10 mouse cellular contexts compared by ENCODE assay signal in genomic region chr2:118658457-118658856, GRCm38 (mm10). TPM values are rescaled to one million over a fixed set of nuclear protein-coding genes. Genes with fewer than 3 reads are reported as not detected.
DNase-seq lines count a peak whose midpoint lies in the region; ATAC-seq and TF ChIP-seq lines count a peak whose summit lies in the region.
"Had no signal": no experiment of that assay in that cellular context is flagged by ENCODE, and none has a peak within 500 bp of the region (broad histone marks: within the 10 kb centered on the region; RNA-seq: fewer than 3 reads in every experiment).

No protein-coding gene starts in this region.

- H3K4me1 ChIP-seq in lung, adult 2 months (ENCODE audit: control insufficient read depth, insufficient read depth, low read length), result peaks cover 12% of the 10 kb centered on the region
- peaks cover 31% of the 10 kb centered on the region for H3K4me1 ChIP-seq in embryonic facial prominence, embryonic 12.5 days
- peaks cover 75% of the 10 kb centered on the region for H3K4me1 ChIP-seq in liver, embryonic 15.5 days (replicated peaks)
- no peaks in the 10 kb centered on the region; the same call in 1 of the 2 replicates for H3K4me1 ChIP-seq in midbrain, postnatal 0 days (ENCODE audit: insufficient read depth, low read length)

- no peak overlapping the region for H3K27ac ChIP-seq in embryonic facial prominence, embryonic 12.5 days
- peak overlapping the region; percentile 99 for H3K27ac ChIP-seq in liver, embryonic 15.5 days (replicated peaks)
- no peak overlapping the region for H3K27ac ChIP-seq in midbrain, postnatal 0 days (ENCODE audit: low read depth, low read length)
- H3K27ac ChIP-seq: hindbrain, embryonic 15.5 days had no signal

- peak; percentile 73 to 82 for DNase-seq in lung, adult 18-20 months
- DNase-seq in lung, adult 2 months, result no peak
- DNase-seq in urinary bladder, postnatal 10 days (ENCODE audit: low spot score), result peak; percentile 21
- DNase-seq in ovary, postnatal 14 days (ENCODE audit: low spot score), result no peak
- DNase-seq in adrenal gland, adult 8-10 months, result no peak
- no peak for DNase-seq in midbrain, postnatal 0 days (ENCODE audit: low spot score)

- H3K9ac ChIP-seq in embryonic facial prominence, embryonic 12.5 days, result no peak overlapping the region
- peak overlapping the region; percentile 58 for H3K9ac ChIP-seq in liver, embryonic 15.5 days
- H3K9ac ChIP-seq in midbrain, postnatal 0 days (replicated peaks; ENCODE audit: low read length, poor library complexity, severe bottlenecking), result no peak overlapping the region
- H3K9ac ChIP-seq: hindbrain, embryonic 15.5 days; limb, embryonic 15.5 days had no signal

- no peaks in the 10 kb centered on the region for H3K9me3 ChIP-seq in embryonic facial prominence, embryonic 12.5 days
- no peaks in the 10 kb centered on the region for H3K9me3 ChIP-seq in liver, embryonic 15.5 days (replicated peaks)
- no peaks in the 10 kb centered on the region for H3K9me3 ChIP-seq in midbrain, postnatal 0 days (ENCODE audit: low read length)
- H3K9me3 ChIP-seq: hindbrain, embryonic 15.5 days; limb, embryonic 15.5 days had no signal

- WGBS in lung, adult 2 months, result 41% methylated on average over 4 of the region's 4 CpGs
- 43% methylated on average over 4 of the region's 4 CpGs for WGBS in embryonic facial prominence, embryonic 12.5 days
- WGBS in liver, embryonic 15.5 days (ENCODE audit: insufficient replicate concordance), result 10% methylated on average over 4 of the region's 4 CpGs
- 65% methylated on average over 4 of the region's 4 CpGs for WGBS in midbrain, postnatal 0 days

- ATAC-seq in embryonic facial prominence, embryonic 12.5 days (ENCODE audit: insufficient number of reproducible peaks, insufficient read depth, low FRiP score, low TSS enrichment), result peak; percentile 61; the same call in 1 of the 2 replicates
- ATAC-seq in liver, embryonic 15.5 days (ENCODE audit: insufficient read depth), result peak; percentile 86
- ATAC-seq in midbrain, postnatal 0 days (ENCODE audit: low FRiP score), result no peak

- no peak overlapping the region for H3K4me3 ChIP-seq in lung, adult 2 months (replicated peaks; ENCODE audit: extremely low read depth, low read depth, low read length)
- H3K4me3 ChIP-seq in embryonic facial prominence, embryonic 12.5 days, result no peak overlapping the region
- peak overlapping the region; percentile 62 for H3K4me3 ChIP-seq in liver, embryonic 15.5 days (replicated peaks)
- no peak overlapping the region for H3K4me3 ChIP-seq in midbrain, postnatal 0 days (ENCODE audit: low read depth, low read length)
- H3K4me3 ChIP-seq: hindbrain, embryonic 15.5 days; limb, embryonic 15.5 days had no signal

- no peaks in the 10 kb centered on the region for H3K36me3 ChIP-seq in embryonic facial prominence, embryonic 12.5 days
- H3K36me3 ChIP-seq in liver, embryonic 15.5 days (replicated peaks), result no peaks in the 10 kb centered on the region
- H3K36me3 ChIP-seq in midbrain, postnatal 0 days (ENCODE audit: insufficient read depth, low read length), result no peaks in the 10 kb centered on the region
- H3K36me3 ChIP-seq: hindbrain, embryonic 15.5 days; limb, embryonic 15.5 days had no signal

- TF ChIP-seq POLR2A in lung, adult 2 months (IDR thresholded peaks at IDR 0.05; ENCODE audit: borderline replicate concordance, extremely low read depth, low read depth, low read length), result no peak

- no peak for TF ChIP-seq CTCF in lung, adult 2 months (IDR thresholded peaks at IDR 0.05; ENCODE audit: insufficient read depth, low read length)
- TF ChIP-seq CTCF in midbrain, postnatal 0 days (IDR thresholded peaks at IDR 0.05), result no peak

- peaks cover 8% of the 10 kb centered on the region; the same call in 1 of the 2 replicates for H3K27me3 ChIP-seq in embryonic facial prominence, embryonic 12.5 days
- H3K27me3 ChIP-seq in liver, embryonic 15.5 days, result peaks cover 8% of the 10 kb centered on the region
- no peaks in the 10 kb centered on the region for H3K27me3 ChIP-seq in midbrain, postnatal 0 days (ENCODE audit: insufficient read depth, low read length)
- H3K27me3 ChIP-seq: hindbrain, embryonic 15.5 days had no signal

- no peak overlapping the region for H3K4me2 ChIP-seq in embryonic facial prominence, embryonic 12.5 days (replicated peaks)
- H3K4me2 ChIP-seq in liver, embryonic 15.5 days, result peak overlapping the region; percentile 80
- no peak overlapping the region for H3K4me2 ChIP-seq in midbrain, postnatal 0 days (ENCODE audit: low read depth, low read length, poor library complexity, severe bottlenecking)
- H3K4me2 ChIP-seq: hindbrain, embryonic 15.5 days; limb, embryonic 15.5 days had no signal

RNA-seq across cellular contexts. Expression of gene Pak6, which starts 4.6 kb away (rescaled TPM):
- 8.2 and 11.8 TPM in 2 replicates for polyA plus RNA-seq in lung, adult 2 months (2012; rRNA removed)
- 1.2 and 1.5 TPM in 2 replicates for polyA plus RNA-seq in embryonic facial prominence, embryonic 12.5 days (2016; fragmentation: Nextera tagmentation; extraction: Ambion mirVana)
- 0.30 and 0.45 TPM in 2 replicates for polyA plus RNA-seq in liver, embryonic 15.5 days (2015; fragmentation: Nextera tagmentation; extraction: Ambion mirVana)
- total RNA-seq in adrenal gland, adult 8-10 months (2022), result 10 to 100 TPM; 27.0 to 35.6 (median 28.7) TPM
- total RNA-seq in midbrain, postnatal 0 days (2014; rRNA removed), result 107 and 120 TPM in 2 replicates
- 65.5 and 66.1 TPM in 2 replicates for polyA plus RNA-seq in midbrain, postnatal 0 days (2015; fragmentation: Nextera tagmentation; extraction: Ambion mirVana)

RNA-seq across cellular contexts. Expression of gene Ankrd63, which starts 45.3 kb away (rescaled TPM):
- polyA plus RNA-seq in lung, adult 2 months (2012; rRNA removed), result 5.0 and 5.4 TPM in 2 replicates
- not detected in 2 replicates for polyA plus RNA-seq in embryonic facial prominence, embryonic 12.5 days (2016; fragmentation: Nextera tagmentation; extraction: Ambion mirVana)
- polyA plus RNA-seq in liver, embryonic 15.5 days (2015; fragmentation: Nextera tagmentation; extraction: Ambion mirVana), result 0.07 and 0.08 TPM in 2 replicates
- under 1 TPM; 0.11 to 0.84 (median 0.36) TPM for total RNA-seq in adrenal gland, adult 8-10 months (2022)
- 0.22 TPM in 1 of 2 replicates, not detected in the other for total RNA-seq in midbrain, postnatal 0 days (2014; rRNA removed)
- 0.04 TPM in 1 of 2 replicates, not detected in the other for polyA plus RNA-seq in midbrain, postnatal 0 days (2015; fragmentation: Nextera tagmentation; extraction: Ambion mirVana)

Comparison
In these comparisons a context has a peak if more than half of its experiments do, and no peak if none do; other contexts are left out.
1. DNase-seq: peak in lung, adult 18-20 months (2 of 2) and urinary bladder, postnatal 10 days (single experiment); none in lung, adult 2 months (single experiment), ovary, postnatal 14 days (single experiment), adrenal gland, adult 8-10 months (single experiment) and midbrain, postnatal 0 days (single experiment).